Mouse (Mus musculus): ENCODE data around the gene Smim20. TPM values are rescaled to one million over a fixed set of nuclear protein-coding genes. Genes with fewer than 3 reads are reported as not detected.
A peak's percentile ranks its signal among the peaks of the same experiment; 100 is the strongest.

Gene Smim20
- polyA plus RNA-seq, 1 experiment from 2014 or later = 79.5 TPM

GRCm38 (mm10) chr5:53269799-53270198, 2.9 kb downstream of the Smim20 start:
- 90% methylated on average over 5 of the region's 5 CpGs for WGBS
- H3K4me2 ChIP-seq = no peak overlapping the region
- H3K4me1 ChIP-seq (replicated peaks) = peaks cover 23% of the 10 kb centered on the region
- no peak overlapping the region for H3K4me3 ChIP-seq
- no peak overlapping the region for H3K9ac ChIP-seq
- no peak overlapping the region for H3K27ac ChIP-seq (replicated peaks)
- ATAC-seq (ENCODE audit: low FRiP score, low read depth) = no peak
- H3K27me3 ChIP-seq = no peaks in the 10 kb centered on the region
- H3K9me3 ChIP-seq = no peaks in the 10 kb centered on the region
- H3K36me3 ChIP-seq = no peaks in the 10 kb centered on the region

GRCm38 (mm10) chr5:53270947-53271711, 4.2 kb downstream of the Smim20 start:
- no peak overlapping the region for H3K4me3 ChIP-seq
- no peaks in the 10 kb centered on the region for H3K36me3 ChIP-seq
- 90% methylated on average over 13 of the region's 13 CpGs for WGBS
- no peak for ATAC-seq (ENCODE audit: low FRiP score, low read depth)
- peaks cover 36% of the 10 kb centered on the region for H3K4me1 ChIP-seq (replicated peaks)
- no peaks in the 10 kb centered on the region for H3K9me3 ChIP-seq
- no peaks in the 10 kb centered on the region for H3K27me3 ChIP-seq
- no peak overlapping the region for H3K4me2 ChIP-seq
- H3K27ac ChIP-seq (replicated peaks) = no peak overlapping the region
- no peak overlapping the region for H3K9ac ChIP-seq

- H3K36me3 ChIP-seq = no peaks in the 10 kb centered on the region
- H3K27ac ChIP-seq (replicated peaks) = no peak overlapping the region
- no peaks in the 10 kb centered on the region for H3K27me3 ChIP-seq
- H3K4me3 ChIP-seq = no peak overlapping the region
- ATAC-seq (ENCODE audit: low FRiP score, low read depth) = no peak
- H3K9ac ChIP-seq = no peak overlapping the region
- H3K4me1 ChIP-seq (replicated peaks) = peaks cover 41% of the 10 kb centered on the region
- WGBS = 93% methylated on average over 4 of the region's 4 CpGs
- H3K9me3 ChIP-seq = no peaks in the 10 kb centered on the region
- no peak overlapping the region for H3K4me2 ChIP-seq
Measured at GRCm38 (mm10) chr5:53272626-53273025, 5.7 kb downstream of the Smim20 start.

- 82% methylated on average over 5 of the region's 5 CpGs for WGBS
Measured at GRCm38 (mm10) chr5:53273699-53274430, 7.0 kb downstream of the Smim20 start.

GRCm38 (mm10) chr5:53274811-53275355, 8.0 kb downstream of the Smim20 start:
- 42% methylated on average over 5 of the region's 5 CpGs for WGBS

More at GRCm38 (mm10) chr5:53273699-53274430, 7.0 kb downstream of the Smim20 start:
- Histone ChIP-seq H3K9me3 (no peaks in the 10 kb centered on the region), H3K4me2 (no peak overlapping the region), H3K9ac (no peak overlapping the region), H3K27ac (replicated peaks) (no peak overlapping the region), H3K4me1 (replicated peaks) (peaks cover 39% of the 10 kb centered on the region), H3K36me3 (no peaks in the 10 kb centered on the region), H3K27me3 (no peaks in the 10 kb centered on the region), H3K4me3 (no peak overlapping the region)
- ATAC-seq (ENCODE audit: low FRiP score, low read depth) = no peak

GRCm38 (mm10) chr5:53275376-53275775, 8.5 kb downstream of the Smim20 start:
- ATAC-seq (ENCODE audit: low FRiP score, low read depth) = no peak
- Histone ChIP-seq H3K4me1 (replicated peaks) (peaks cover 39% of the 10 kb centered on the region), H3K4me2 (no peak overlapping the region), H3K4me3 (no peak overlapping the region), H3K9me3 (no peaks in the 10 kb centered on the region), H3K27me3 (no peaks in the 10 kb centered on the region), H3K27ac (replicated peaks) (0 out of 2 replicates have a peak overlapping the region, but pooled peaks have one; percentile 22), H3K36me3 (no peaks in the 10 kb centered on the region), H3K9ac (no peak overlapping the region)
- 51% methylated on average over 3 of the region's 3 CpGs for WGBS

More at GRCm38 (mm10) chr5:53274811-53275355, 8.0 kb downstream of the Smim20 start:
- H3K9ac ChIP-seq = no peak overlapping the region
- H3K4me3 ChIP-seq = no peak overlapping the region
- no peak for ATAC-seq (ENCODE audit: low FRiP score, low read depth)
- 0 out of 2 replicates have a peak overlapping the region, but pooled peaks have one; percentile 22 for H3K27ac ChIP-seq (replicated peaks)
- no peaks in the 10 kb centered on the region for H3K9me3 ChIP-seq
- H3K36me3 ChIP-seq = no peaks in the 10 kb centered on the region
- H3K27me3 ChIP-seq = no peaks in the 10 kb centered on the region
- no peak overlapping the region for H3K4me2 ChIP-seq
- H3K4me1 ChIP-seq (replicated peaks) = peaks cover 39% of the 10 kb centered on the region

- Histone ChIP-seq H3K27ac (replicated peaks) (no peak overlapping the region), H3K9ac (no peak overlapping the region), H3K27me3 (no peaks in the 10 kb centered on the region), H3K4me2 (no peak overlapping the region), H3K36me3 (no peaks in the 10 kb centered on the region), H3K9me3 (no peaks in the 10 kb centered on the region), H3K4me3 (no peak overlapping the region), H3K4me1 (replicated peaks) (peaks cover 39% of the 10 kb centered on the region)
- 57% methylated on average over 5 of the region's 5 CpGs for WGBS
- no peak for ATAC-seq (ENCODE audit: low FRiP score, low read depth)
Measured at GRCm38 (mm10) chr5:53276470-53277022, 9.7 kb downstream of the Smim20 start.

GRCm38 (mm10) chr5:53277716-53278263, 10.9 kb downstream of the Smim20 start:
- ATAC-seq (ENCODE audit: low FRiP score, low read depth) = peak; percentile 51
- H3K4me3 ChIP-seq = no peak overlapping the region

GRCm38 (mm10) chr5:53279216-53279813, 12.4 kb downstream of the Smim20 start:
- WGBS = 81% methylated on average over 12 of the region's 12 CpGs
- Histone ChIP-seq H3K4me3 (no peak overlapping the region), H3K27ac (replicated peaks) (no peak overlapping the region), H3K36me3 (no peaks in the 10 kb centered on the region), H3K27me3 (no peaks in the 10 kb centered on the region), H3K4me2 (no peak overlapping the region), H3K9me3 (no peaks in the 10 kb centered on the region), H3K4me1 (replicated peaks) (peaks cover 35% of the 10 kb centered on the region), H3K9ac (no peak overlapping the region)
- ATAC-seq (ENCODE audit: low FRiP score, low read depth) = no peak

More at GRCm38 (mm10) chr5:53277716-53278263, 10.9 kb downstream of the Smim20 start:
- H3K27ac ChIP-seq (replicated peaks) = no peak overlapping the region
- no peak overlapping the region for H3K9ac ChIP-seq
- H3K4me1 ChIP-seq (replicated peaks) = peaks cover 39% of the 10 kb centered on the region
- H3K4me2 ChIP-seq = no peak overlapping the region
- 43% methylated on average over 4 of the region's 4 CpGs for WGBS
- H3K9me3 ChIP-seq = no peaks in the 10 kb centered on the region
- H3K27me3 ChIP-seq = no peaks in the 10 kb centered on the region
- H3K36me3 ChIP-seq = no peaks in the 10 kb centered on the region

- no peak for ATAC-seq (ENCODE audit: low FRiP score, low read depth)
- WGBS = 88% methylated on average over 4 of the region's 4 CpGs
- Histone ChIP-seq H3K4me3 (no peak overlapping the region), H3K9ac (no peak overlapping the region), H3K27ac (replicated peaks) (no peak overlapping the region), H3K36me3 (no peaks in the 10 kb centered on the region), H3K4me2 (no peak overlapping the region), H3K27me3 (no peaks in the 10 kb centered on the region), H3K9me3 (no peaks in the 10 kb centered on the region), H3K4me1 (replicated peaks) (peaks cover 9% of the 10 kb centered on the region)
Measured at GRCm38 (mm10) chr5:53282487-53282886, 15.6 kb downstream of the Smim20 start.

GRCm38 (mm10) chr5:53286406-53286805, 19.5 kb downstream of the Smim20 start:
- H3K27me3 ChIP-seq = no peaks in the 10 kb centered on the region
- no peak overlapping the region for H3K4me3 ChIP-seq
- whole genome bisulfite sequencing = 97% methylated on average over 2 of the region's 2 CpGs
- H3K27ac ChIP-seq (replicated peaks) = no peak overlapping the region
- H3K4me2 ChIP-seq = no peak overlapping the region
- H3K36me3 ChIP-seq = no peaks in the 10 kb centered on the region
- H3K4me1 ChIP-seq (replicated peaks) = no peaks in the 10 kb centered on the region
- no peak overlapping the region for H3K9ac ChIP-seq
- no peaks in the 10 kb centered on the region for H3K9me3 ChIP-seq
- ATAC-seq (ENCODE audit: low FRiP score, low read depth) = no peak
